Mouse (Mus musculus) frontal cortex, postnatal 14 days (tissue): ENCODE measurements around the gene Sapcd1.

Experiments
- DNase-seq, 2 experiments: peaks; one replicate each; pipeline ENCODE4 v3.0.0; 2022; ENCODE audit warnings: low spot score in 2 of 2

Sapcd1 gene

GRCm38 (mm10) chr17:35027277-35028068, at the start of gene Sapcd1:
Gene Sapcd1, minus strand, starts transcription at chr17:35028016.
- DNase-seq: peak in 1 of 2 experiments; percentile 51

GRCm38 (mm10) chr17:35077285-35077684, 49.5 kb upstream of the Sapcd1 start:
- no peak for DNase-seq

DNA sequence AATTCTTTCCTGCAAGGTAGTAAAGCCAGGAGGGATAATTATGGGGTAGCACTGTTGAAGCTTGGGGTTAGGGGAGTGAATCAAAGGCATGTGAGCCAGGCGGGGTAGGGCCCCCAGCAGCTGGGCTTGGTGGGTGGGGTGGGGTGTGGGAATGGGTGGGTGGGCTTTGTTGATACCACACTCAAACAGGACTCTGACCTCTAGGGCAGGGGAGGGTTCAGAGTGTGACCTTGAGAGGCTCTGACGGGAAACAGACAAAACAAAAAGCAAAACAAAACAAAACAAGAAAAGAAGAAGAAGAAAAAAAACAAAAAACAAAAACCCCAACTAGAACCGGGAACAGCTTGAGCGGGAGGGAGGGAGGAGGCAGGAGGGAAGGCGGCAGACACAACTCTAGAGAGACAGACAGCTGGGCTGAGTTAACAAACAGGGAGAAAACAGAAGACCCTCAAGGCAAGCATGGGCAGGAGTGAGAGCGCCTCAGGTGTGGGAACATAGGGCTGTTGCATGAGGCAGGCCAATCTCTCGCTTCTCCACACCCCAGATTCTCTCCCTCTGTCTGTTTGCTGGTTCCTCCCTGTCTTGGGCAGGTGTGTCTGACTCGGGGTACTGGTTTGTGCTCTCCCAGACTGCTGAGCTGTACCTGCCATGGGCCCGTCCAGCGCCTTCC, 48.8 kb upstream of the Sapcd1 start, which contains the start of gene Ly6g6e:
Ly6g6e (plus strand) TSS at position 396 of the 670 bp plus-strand sequence.
- DNase-seq: no peak

GRCm38 (mm10) chr17:35074097-35074496, 46.3 kb upstream of the Sapcd1 start:
- no peak for DNase-seq

DNA sequence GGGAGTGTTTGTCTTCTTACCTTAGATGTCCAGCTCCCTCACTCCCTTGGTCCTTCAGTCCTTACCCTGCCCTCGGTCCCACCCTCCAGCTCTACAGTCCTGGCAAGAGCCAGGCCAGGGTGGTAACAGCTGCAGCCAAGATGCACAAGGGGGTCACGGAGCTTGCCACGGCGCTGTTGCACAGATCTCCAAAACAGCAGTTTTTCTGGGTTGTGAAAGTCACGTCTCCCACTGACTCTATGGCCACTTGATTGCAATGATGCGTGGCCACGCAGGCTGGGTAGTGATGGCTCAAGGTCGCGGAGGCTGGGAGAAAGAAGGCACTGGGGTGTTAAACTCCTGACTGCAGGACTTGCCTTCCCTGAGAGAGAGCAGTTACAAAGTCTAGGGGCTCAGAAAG, 43.6 kb upstream of the Sapcd1 start:
- DNase-seq: no peak

- DNase-seq: no peak
These were observed 42.9 kb upstream of the Sapcd1 start for GRCm38 (mm10) chr17:35070556-35071229.

DNA sequence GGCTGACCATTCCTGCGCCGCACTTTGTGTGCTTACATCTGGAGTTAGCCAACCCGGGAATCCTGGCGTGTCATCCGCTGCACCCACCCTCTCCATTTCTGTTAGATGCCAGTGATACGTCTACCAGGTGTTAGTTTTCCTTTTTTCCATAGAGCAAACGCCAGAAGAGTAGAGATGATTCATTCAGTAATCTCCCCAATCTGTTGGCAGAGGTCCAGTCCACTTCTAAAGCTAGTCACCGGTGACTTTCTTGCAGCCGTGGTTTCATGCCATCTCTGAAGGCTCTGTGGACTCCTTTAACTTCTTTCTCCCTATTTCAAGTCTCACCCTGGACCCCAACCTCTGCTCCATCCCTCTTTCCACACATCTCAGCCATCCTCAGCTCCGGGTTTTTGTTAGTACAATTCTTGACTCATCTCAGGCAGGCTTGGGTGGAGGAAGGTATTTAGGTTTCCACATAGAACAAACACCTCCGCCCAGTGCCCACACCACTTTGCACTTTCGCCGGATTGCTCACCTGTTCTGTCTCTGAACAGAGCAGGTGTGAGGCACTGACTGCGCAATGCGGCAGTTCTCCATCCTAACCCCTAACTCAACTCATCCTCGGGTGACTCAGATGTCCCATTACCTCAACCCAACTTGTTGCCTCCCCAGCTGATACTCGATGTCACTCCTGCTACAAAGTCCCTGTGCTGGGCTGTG, 40.5 kb upstream of the Sapcd1 start:
- DNase-seq: no peak

DNA sequence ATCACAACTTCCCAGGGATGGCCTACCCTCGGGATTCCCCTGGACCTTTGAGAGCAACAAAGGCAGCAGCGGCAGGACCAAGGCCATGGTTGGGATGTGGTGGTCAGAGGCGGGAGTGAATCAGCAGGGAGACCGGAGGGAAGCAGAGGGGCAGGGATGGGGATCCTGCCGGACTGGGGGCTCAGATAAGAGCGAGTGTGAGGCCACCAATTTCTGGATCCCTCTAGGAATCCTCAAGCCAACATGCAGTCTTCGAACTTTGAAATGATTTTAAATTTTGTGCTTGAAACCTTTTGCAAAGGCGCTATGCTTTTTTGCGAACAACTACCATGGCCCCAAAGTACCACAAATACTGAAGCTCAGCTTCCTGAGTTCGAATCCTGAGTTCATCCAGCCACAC, 38.3 kb upstream of the Sapcd1 start, which contains the start of gene Mpig6b:
Mpig6b (minus strand) TSS at position 101 of the 400 bp plus-strand sequence.
- DNase-seq: no peak

DNA sequence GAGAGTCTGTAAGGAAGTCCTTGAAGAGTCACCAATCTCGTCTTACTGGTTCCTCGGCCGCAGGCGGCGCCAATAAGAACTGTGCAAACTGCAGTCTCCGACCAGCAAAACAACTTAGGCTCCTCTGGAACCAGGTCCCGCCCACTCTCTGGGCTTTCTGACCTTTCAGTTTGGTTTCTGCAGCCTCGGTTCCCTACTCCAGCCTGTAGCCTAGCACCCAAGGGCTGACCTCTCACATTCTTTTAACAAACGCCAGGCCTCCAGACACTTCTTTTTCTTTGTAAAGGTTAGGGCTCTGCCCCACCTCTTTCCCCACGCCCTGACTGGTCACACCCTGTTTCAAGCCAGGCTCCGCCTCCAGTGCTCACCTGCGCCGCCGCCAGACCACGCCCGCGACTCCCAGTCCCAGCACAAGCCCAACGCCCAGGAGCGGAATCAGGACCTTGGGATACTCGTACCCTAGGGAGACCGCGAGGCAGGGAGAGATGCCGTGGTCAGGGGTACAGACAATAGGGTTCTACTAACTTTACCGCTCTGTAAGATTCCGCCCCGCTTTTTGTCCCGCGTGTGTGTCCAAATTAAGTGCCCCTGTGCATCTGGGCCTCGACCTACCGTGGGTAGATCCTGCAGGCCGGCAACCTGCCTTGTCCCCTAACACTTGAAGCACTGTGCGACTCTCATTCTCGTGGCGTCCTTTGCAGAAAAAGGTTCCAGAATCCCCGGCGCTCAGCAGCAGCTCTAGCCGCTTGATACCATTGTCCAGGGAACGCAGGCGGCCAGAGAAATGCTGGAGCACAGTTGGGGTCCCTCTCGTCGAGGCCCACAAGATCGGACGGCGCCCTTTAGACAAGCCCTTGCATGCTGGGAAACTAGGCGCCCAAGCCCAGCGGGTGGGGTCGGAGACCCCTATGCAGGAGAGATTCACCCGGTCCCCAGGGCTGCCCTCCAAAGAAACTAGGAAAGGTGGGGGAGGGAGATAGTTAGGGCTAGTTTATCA, 37.4 kb upstream of the Sapcd1 start, which contains the start of gene Ly6g6c:
Ly6g6c (plus strand) TSS at position 438 of the 997 bp plus-strand sequence.
- DNase-seq: no peak

GRCm38 (mm10) chr17:35064378-35064877, 36.6 kb upstream of the Sapcd1 start:
- DNase-seq: no peak

- no peak for DNase-seq
These were observed 35.6 kb upstream of the Sapcd1 start for GRCm38 (mm10) chr17:35063466-35063865.

GRCm38 (mm10) chr17:35061299-35061698, 33.5 kb upstream of the Sapcd1 start:
- no peak for DNase-seq

- DNase-seq: no peak
These were observed 33.0 kb upstream of the Sapcd1 start for GRCm38 (mm10) chr17:35060737-35061297.

DNA sequence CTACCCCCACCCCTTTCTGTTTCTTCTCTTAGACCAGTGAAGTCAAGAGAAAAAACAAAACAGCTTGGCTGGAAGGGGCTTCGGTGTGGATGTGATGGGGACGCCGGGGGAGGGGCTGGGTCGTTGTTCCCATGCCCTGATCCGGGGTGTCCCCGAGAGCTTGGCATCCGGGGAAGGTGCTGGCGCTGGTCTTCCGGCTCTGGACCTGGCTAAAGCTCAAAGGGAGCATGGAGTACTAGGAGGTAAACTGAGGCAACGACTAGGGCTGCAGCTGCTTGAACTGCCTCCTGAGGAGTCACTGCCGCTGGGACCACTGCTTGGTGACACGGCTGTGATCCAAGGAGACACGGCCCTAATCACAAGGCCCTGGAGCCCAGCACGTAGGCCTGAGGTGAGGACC, 32.3 kb upstream of the Sapcd1 start:
- no peak for DNase-seq

DNA sequence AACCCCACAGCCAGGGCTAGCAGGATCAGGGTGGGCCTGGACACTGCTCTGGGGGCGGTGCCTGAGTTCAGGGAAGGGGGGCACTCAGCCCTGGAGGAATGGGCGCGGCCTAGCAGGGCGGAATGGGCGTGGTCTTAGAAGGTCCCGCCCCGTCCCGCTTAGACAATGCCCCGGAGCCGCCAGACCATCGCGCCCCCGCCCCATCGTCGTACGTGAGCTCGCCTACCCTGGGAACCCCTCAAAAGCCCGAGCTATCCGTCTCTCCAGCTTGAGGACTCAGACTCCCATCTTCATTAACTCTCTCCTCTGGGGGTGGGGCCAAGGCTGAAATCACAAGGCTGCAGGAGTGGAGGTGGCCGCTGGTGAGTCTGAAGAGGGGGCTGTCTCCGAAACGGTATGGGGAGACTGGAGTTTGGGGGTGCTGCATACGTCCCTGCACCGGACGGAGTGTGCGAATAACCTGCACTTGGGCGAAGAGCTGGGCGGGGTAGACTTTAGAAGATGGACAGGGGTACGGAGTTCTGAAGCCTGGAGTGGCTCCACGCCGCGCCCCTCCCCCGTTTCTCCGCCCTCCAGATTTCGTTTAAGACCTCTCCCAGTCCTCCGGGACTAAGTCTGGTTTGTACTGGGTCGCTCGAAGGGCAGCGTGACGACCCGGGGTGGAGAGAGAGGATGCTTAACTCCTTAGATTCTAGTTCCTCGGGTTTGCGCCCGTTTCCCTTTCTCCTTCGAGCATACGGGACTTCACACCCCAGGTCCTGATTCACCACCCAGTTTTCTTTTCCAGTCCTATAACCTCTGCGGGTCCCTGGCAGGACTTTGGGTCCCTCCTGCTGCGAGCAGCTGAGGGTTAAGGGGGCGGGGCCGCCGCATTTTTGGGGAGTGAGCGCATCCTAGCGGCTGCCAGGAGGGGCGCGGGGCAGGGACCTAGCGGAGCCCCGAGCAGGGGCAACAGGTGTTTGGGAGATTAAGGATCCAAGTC, 31.4 kb upstream of the Sapcd1 start, which contains the start of gene Ddah2:
Ddah2 (plus strand) TSS at position 125 of the 982 bp plus-strand sequence.
- DNase-seq: peak; percentile 72 to 73

DNA sequence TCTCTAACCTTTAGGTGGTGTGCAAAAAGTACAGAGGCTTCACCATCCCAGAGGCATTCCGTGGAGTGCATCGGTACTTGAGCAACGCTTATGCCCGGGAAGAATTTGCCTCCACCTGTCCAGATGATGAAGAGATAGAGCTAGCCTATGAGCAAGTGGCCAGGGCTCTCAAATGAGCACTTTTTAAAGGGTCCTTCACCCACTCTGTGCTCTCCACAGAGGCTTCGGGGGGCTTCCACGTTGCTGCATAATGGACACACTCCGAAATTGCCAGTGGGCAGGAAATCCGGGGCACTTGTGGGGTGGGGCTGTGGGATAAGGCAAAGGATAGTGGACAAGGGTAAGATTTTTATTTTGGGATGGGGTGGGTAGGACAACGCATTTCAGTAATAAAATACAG, 30.5 kb upstream of the Sapcd1 start:
- no peak for DNase-seq

DNA sequence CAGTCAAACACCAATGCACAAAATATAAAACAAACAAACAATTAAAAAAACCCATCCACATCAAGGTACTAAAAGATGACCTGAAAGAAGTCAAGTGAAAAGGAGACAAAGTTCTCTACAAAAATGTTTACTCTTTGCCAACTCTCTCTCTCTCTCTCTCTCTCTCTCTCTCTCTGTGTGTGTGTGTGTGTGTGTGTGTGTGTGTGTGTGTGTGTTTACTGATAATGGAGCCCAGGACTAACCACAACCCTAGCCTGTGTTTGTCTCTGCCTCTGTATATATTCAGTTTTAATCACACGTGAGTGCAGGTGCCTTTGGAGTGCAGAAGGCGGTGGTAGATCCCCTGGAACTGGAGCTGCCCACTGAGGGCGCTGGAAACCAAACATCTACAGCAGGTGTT, 29.3 kb upstream of the Sapcd1 start:
- no peak for DNase-seq

DNA sequence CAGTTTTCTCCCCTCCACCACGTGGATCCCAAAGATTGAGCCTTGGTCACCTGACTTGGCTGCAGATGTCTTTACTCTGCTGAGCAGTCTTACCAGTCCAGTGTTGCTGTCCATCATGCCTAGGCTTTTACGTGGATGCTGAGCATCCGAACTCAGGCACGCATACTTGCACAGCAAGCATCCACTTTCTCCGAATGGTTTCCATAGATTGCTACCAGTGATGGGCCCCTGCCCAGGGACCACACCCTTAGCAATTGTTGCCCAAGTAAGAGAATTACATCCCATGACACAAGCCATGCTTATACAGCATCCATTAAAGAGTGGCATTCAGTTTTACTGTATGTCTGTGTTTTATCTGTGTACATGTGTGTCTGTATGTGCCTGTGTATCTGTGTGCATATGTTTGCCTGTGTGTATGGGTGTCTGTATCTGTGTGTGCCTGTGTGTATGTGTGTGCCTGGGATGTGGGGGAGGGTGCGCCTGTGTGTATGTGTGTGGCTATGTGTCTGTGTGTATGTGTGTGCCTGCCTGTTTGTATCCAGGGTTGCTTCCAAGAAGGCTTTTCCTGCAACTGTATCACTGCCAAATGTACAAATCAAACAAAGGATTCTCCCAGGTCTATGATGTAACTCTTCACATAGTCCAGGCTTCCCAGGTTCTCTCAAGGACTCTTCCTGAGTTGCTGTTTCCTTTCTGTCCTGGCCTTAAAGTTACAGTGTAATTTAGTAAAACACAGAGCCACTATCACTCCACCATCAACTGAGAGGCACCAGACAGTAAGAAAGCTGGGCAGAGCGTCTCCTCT, 28.1 kb upstream of the Sapcd1 start:
- no peak for DNase-seq
